Mouse (Mus musculus) neural tube, embryonic 12.5 days (tissue): ENCODE data around the gene Gtf2f2. TPM values are rescaled to one million over a fixed set of nuclear protein-coding genes. Genes with fewer than 3 reads are reported as not detected.

Experiments used
- ATAC-seq: fragments of 200-750 bp; cut with Nextera tagmentation; 2 replicates; pipeline ENCODE4 v1.8.0; 2017; ENCODE audit warnings: low read depth, mild to moderate bottlenecking, moderate TSS enrichment, moderate library complexity; ENCODE audit not compliant: low FRiP score
- H3K27ac ChIP-seq: fragments of 300-500 bp; sonication (generic); 2 replicates; pipeline ENCODE4 v1.5.1; 2016
- H3K27me3 ChIP-seq: fragments of 300-500 bp; sonication (generic); replicated peaks from 2 replicates; pipeline ENCODE4 v1.6.1; 2016; ENCODE audit warnings: mild to moderate bottlenecking
- H3K36me3 ChIP-seq: fragments of 300-500 bp; sonication (generic); 2 replicates; pipeline ENCODE4 v1.6.1; 2016; ENCODE audit warnings: mild to moderate bottlenecking
- H3K4me1 ChIP-seq: fragments of 300-500 bp; sonication (generic); 2 replicates; pipeline ENCODE4 v1.6.1; 2016
- H3K4me2 ChIP-seq: fragments of 300-500 bp; sonication (generic); replicated peaks from 2 replicates; pipeline ENCODE4 v1.6.1; 2016; ENCODE audit warnings: mild to moderate bottlenecking
- H3K4me3 ChIP-seq: fragments of 300-500 bp; sonication (generic); 2 replicates; pipeline ENCODE4 v1.5.1; 2016
- H3K9ac ChIP-seq: fragments of 300-500 bp; sonication (generic); 2 replicates; pipeline ENCODE4 v1.6.1; 2016; ENCODE audit warnings: mild to moderate bottlenecking
- H3K9me3 ChIP-seq: fragments of 300-500 bp; sonication (generic); 2 replicates; pipeline ENCODE4 v1.6.1; 2016; ENCODE audit warnings: mild to moderate bottlenecking
- WGBS: fragments of 180-500 bp; shearing (Covaris S2); methylation state at CpG from one replicate; pipeline ENCODE4 v1.1.7; 2016; 5-methylcytosine and 5-hydroxymethylcytosine counted together
- polyA plus RNA-seq: library from polyadenylated mRNA; unstranded; fragments of >200 nt; fragmentation: Nextera tagmentation; extraction: Ambion mirVana; gene quantifications from 2 replicates; pipeline ENCODE4 v1.2.1, GENCODE M21; 2016

Gtf2f2 gene
- polyA plus RNA-seq, 1 experiment from 2014 or later: 53.2 TPM

DNA sequence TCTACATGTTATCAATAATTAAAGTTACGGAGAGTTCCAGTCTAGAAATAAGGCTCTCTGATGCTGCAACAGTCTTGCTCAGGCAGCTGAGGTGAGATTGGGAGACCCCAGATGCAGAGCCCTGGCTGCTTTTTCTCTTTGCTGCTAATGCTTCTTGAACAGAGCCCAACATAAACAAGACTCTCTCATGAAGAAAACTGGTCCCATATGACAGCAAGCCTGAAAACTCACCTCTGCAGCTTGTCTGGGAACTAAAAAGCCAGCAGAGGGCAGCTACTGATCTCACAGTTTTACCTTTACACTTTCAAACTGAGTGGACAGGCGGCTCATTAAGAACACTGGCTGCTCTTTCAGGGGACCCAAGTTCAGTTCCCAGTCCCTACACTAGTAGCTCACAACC, 108.7 kb downstream of the Gtf2f2 start:
- H3K4me3 ChIP-seq: no peak overlapping the region
- no peak overlapping the region for H3K27ac ChIP-seq
- H3K27me3 ChIP-seq: no peaks in the 10 kb centered on the region
- no peak overlapping the region for H3K9ac ChIP-seq
- H3K4me1 ChIP-seq: no peaks in the 10 kb centered on the region
- no peaks in the 10 kb centered on the region for H3K9me3 ChIP-seq
- WGBS: 84% methylated on average over 2 of the region's 2 CpGs
- ATAC-seq: no peak
- H3K36me3 ChIP-seq: peaks cover 22% of the 10 kb centered on the region
- no peak overlapping the region for H3K4me2 ChIP-seq

DNA sequence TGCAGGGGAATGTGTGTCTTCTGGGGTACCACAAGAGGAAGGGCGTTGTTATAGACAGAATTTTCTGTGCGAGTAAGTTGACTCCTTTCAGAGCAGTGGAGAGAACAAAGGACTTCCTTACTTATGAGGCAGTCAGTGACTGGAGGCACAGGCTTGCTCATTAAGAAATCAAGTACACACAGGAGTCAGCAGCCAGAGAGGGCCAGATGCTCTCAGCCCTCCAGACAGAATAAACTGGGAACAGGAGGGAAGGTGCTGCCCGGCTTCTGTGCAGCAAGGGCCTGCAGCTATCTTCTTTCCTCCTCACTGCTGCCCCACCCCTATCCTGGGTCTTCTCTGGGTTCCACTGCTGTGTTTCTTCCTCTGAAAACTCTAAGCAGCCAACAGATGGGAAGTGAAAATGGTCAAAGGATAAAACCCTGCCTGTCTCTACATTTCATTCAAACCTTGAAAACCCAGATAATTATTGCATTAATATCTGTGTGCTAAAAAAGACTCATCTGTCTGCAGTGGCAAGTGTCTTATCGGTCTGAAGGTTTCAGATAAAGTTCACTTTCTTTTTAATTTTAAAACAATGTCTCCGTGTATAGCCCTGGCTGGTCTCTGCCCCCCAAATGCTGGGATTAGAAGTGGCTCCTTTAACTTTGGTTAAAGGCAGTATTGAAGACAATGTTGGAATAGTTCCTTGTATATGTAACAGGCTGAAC, 109.7 kb downstream of the Gtf2f2 start:
- ATAC-seq: peak; percentile 33; the same call in 1 of the 2 replicates
- no peaks in the 10 kb centered on the region for H3K9me3 ChIP-seq
- H3K27ac ChIP-seq: no peak overlapping the region
- peaks cover 23% of the 10 kb centered on the region for H3K36me3 ChIP-seq
- no peak overlapping the region for H3K9ac ChIP-seq
- H3K4me2 ChIP-seq: no peak overlapping the region
- no peak overlapping the region for H3K4me3 ChIP-seq
- no peaks in the 10 kb centered on the region for H3K4me1 ChIP-seq
- 57% methylated on average over 5 of the region's 5 CpGs for WGBS
- no peaks in the 10 kb centered on the region for H3K27me3 ChIP-seq

DNA sequence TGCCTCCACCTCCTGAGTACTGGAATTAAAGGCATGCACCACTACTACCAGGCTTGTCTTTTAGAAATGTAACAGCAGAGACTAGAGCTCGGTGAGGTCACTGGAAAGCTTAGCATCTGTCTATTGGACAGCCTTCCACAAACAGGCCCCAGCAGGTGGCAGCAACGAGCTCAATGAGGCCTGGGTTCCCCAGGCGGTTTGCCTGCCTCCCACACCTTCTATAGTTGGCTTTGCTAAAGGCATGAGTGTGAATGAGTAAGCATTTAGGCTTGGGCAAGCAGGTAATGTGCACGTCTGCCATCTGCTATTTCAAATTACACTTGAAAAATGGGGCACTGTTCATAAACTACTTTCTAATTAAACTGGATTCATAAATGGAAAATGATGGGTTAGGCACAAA, 111.1 kb downstream of the Gtf2f2 start:
- H3K4me1 ChIP-seq: no peaks in the 10 kb centered on the region
- H3K4me2 ChIP-seq: no peak overlapping the region
- no peak overlapping the region for H3K9ac ChIP-seq
- H3K27me3 ChIP-seq: no peaks in the 10 kb centered on the region
- ATAC-seq: 0 out of 2 replicates have a peak, but pooled peaks have one; percentile 48
- no peak overlapping the region for H3K27ac ChIP-seq
- H3K9me3 ChIP-seq: no peaks in the 10 kb centered on the region
- no peak overlapping the region for H3K4me3 ChIP-seq
- peaks cover 17% of the 10 kb centered on the region for H3K36me3 ChIP-seq
- 32% methylated on average over 4 of the region's 4 CpGs for WGBS

GRCm38 (mm10) chr14:75892118-75892517, 118.5 kb downstream of the Gtf2f2 start:
- no peak overlapping the region for H3K4me3 ChIP-seq
- no peak for ATAC-seq
- H3K36me3 ChIP-seq: peaks cover 14% of the 10 kb centered on the region
- no peaks in the 10 kb centered on the region for H3K4me1 ChIP-seq
- H3K4me2 ChIP-seq: no peak overlapping the region
- no peak overlapping the region for H3K9ac ChIP-seq
- H3K9me3 ChIP-seq: no peaks in the 10 kb centered on the region
- no peaks in the 10 kb centered on the region for H3K27me3 ChIP-seq
- H3K27ac ChIP-seq: no peak overlapping the region
- 92% methylated on average over 9 of the region's 9 CpGs for WGBS

DNA sequence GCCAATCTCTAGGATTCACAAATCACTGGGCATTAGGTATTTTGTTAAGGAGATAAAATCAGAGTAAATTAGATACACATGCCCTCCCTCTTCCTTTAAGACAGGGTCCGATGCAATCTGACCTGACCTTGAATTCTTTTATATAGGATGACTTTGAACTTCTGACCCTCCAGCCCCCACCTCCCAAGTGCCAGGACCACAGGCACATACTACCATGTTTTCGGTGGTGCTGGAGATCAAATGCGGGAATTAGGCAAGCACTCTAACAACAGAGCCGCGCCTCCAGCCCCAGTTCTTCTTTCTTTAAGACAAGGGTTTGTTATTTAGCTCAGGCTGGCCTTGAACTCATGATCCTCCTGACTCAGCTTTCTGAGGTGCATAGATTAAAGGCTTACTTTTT, 126.8 kb downstream of the Gtf2f2 start:
- Histone ChIP-seq H3K4me1 (peaks cover 8% of the 10 kb centered on the region; the same call in 1 of the 2 replicates), H3K9me3 (no peaks in the 10 kb centered on the region), H3K36me3 (no peaks in the 10 kb centered on the region), H3K27me3 (no peaks in the 10 kb centered on the region), H3K4me2 (no peak overlapping the region), H3K9ac (no peak overlapping the region), H3K27ac (no peak overlapping the region), H3K4me3 (no peak overlapping the region)
- ATAC-seq: no peak
- 85% methylated on average over 5 of the region's 5 CpGs for WGBS

DNA sequence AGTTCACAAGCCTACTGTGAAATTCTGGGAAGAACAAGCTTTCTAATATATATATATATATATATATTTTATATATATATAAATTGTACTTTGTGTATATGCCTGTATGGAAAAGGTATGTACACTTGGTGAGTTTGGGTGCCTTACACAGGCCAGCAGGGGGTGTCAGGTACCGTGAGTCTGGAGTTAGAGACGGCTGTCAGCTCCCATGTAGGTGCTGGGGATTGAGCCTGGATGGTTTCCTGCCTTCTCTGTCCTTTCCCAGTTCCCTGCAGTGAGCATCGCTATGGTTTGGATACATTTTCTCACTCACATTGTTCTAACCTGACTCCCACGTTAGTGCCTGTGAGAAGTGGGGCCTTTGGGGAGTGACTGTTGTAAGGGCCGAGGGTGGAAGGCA, 127.3 kb downstream of the Gtf2f2 start:
- Histone ChIP-seq H3K27ac (no peak overlapping the region), H3K36me3 (no peaks in the 10 kb centered on the region), H3K4me3 (no peak overlapping the region), H3K4me2 (no peak overlapping the region), H3K4me1 (peaks cover 12% of the 10 kb centered on the region), H3K27me3 (no peaks in the 10 kb centered on the region), H3K9ac (no peak overlapping the region), H3K9me3 (no peaks in the 10 kb centered on the region)
- ATAC-seq: no peak
- WGBS: 72% methylated on average over 5 of the region's 5 CpGs

GRCm38 (mm10) chr14:75881856-75882255, 128.8 kb downstream of the Gtf2f2 start:
- Histone ChIP-seq H3K9me3 (no peaks in the 10 kb centered on the region), H3K4me3 (no peak overlapping the region), H3K4me2 (no peak overlapping the region), H3K27ac (no peak overlapping the region), H3K4me1 (peaks cover 12% of the 10 kb centered on the region), H3K27me3 (no peaks in the 10 kb centered on the region), H3K9ac (no peak overlapping the region), H3K36me3 (no peaks in the 10 kb centered on the region)
- no peak for ATAC-seq
- WGBS: 44% methylated on average over 4 of the region's 4 CpGs

DNA sequence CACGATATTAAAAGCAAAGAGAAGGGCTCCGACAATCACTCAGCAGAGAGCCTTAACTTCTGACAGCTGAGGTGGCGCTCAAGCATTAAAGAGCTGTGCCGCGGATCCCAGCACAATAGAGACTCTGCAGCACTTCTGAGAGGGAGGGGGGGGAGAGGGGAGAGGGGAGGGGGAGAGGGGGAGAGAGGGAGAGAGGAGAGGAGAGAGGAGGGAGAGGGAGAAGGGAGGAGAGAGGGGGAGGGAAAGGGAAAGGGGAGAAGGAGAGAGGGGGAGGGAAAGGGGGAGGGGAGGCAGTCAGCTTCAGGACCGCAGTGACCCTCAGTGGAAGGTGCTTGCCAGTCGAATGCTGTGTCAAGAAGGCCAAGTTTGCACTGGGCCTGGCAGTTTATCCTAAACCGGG, 131.7 kb downstream of the Gtf2f2 start:
- no peak overlapping the region for H3K9ac ChIP-seq
- H3K4me1 ChIP-seq: peaks cover 15% of the 10 kb centered on the region
- H3K27me3 ChIP-seq: no peaks in the 10 kb centered on the region
- ATAC-seq: no peak
- H3K4me2 ChIP-seq: peak overlapping the region; percentile 25; the same call in 1 of the 2 replicates
- H3K27ac ChIP-seq: no peak overlapping the region
- whole genome bisulfite sequencing: 16% methylated on average over 8 of the region's 8 CpGs
- H3K9me3 ChIP-seq: no peaks in the 10 kb centered on the region
- no peak overlapping the region for H3K4me3 ChIP-seq
- no peaks in the 10 kb centered on the region for H3K36me3 ChIP-seq

DNA sequence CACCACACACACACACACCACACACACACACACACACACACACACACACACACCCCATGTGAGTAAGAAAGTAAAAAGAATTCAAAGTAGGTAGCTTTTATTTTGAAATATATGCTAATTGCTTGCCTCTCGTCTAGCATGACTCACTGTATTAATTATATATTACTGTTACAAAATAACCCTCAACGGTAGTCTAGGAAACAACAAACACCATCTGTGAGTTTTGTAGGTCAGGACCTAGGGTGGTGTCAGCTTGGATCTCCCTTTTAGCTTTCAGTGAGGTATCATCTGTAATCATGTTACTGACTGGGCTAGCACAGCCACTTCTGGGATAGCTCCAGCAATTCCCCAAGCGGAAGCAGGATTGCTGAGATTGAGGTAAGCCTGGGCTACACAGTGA, 133.4 kb downstream of the Gtf2f2 start:
- 70% methylated on average over 3 of the region's 3 CpGs for WGBS
- Histone ChIP-seq H3K27ac (no peak overlapping the region), H3K4me3 (no peak overlapping the region), H3K4me2 (no peak overlapping the region), H3K4me1 (peaks cover 12% of the 10 kb centered on the region), H3K9ac (no peak overlapping the region), H3K27me3 (no peaks in the 10 kb centered on the region), H3K36me3 (no peaks in the 10 kb centered on the region), H3K9me3 (no peaks in the 10 kb centered on the region)
- ATAC-seq: no peak

DNA sequence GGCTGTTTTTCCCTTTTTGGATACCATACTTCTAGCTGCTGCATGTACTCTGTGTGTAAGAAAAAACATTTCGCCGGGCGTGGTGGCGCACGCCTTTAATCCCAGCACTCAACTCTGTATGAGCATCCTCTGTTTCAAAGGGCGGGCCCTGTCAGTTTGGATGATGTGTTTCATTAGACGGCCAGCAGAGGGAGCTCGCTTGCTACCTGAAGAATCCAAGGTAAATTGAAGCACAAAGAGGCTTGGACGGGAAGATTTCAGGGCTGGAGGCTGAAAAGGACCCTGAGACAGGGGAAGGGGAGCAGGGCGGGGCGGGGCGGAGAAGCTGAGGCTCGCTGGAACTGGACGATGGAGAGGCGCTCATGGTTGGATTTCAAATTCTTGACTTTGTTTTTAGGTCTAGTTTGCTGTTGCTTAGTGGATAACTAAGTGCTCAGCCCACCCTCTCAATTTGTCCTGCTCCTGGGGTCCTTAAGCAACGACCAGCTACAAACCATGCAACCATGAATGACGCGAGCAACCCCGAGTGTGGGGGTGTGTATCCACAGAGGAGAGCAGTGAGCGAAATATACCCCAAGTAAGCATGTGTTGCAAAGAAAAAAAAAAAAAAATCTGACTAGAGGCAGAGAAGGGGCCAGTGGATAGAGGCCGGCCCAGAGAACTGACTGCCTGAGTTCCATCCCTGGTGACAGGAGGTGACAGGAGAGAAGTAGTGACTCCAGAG, 134.2 kb downstream of the Gtf2f2 start:
- Histone ChIP-seq H3K9ac (0 out of 2 replicates have a peak overlapping the region, but pooled peaks have one; percentile 23), H3K4me3 (no peak overlapping the region), H3K27me3 (no peaks in the 10 kb centered on the region), H3K27ac (no peak overlapping the region), H3K4me2 (peak overlapping the region; percentile 47), H3K9me3 (no peaks in the 10 kb centered on the region), H3K4me1 (peaks cover 7% of the 10 kb centered on the region), H3K36me3 (no peaks in the 10 kb centered on the region)
- peak; percentile 57 for ATAC-seq
- WGBS: 17% methylated on average over 21 of the region's 21 CpGs

DNA sequence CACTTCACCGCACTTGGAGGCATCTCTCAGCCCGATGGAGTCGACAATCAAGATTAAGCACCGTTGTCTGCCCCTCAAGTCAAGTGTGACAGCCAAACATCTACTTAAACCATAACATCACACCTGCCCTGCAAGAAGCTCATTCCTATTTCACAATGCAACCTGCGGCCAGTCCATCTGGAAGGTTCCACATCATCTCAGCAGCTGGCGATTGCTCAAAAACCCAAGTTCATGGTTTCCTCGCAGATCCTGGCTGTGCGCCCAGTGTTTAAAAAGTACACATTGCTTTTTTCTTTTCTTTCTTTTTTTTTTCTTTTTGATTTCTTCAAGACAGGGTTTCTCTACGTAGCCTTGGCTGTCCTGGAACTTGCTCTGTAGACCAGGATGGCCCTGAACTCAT, 137.1 kb downstream of the Gtf2f2 start:
- 91% methylated on average over 9 of the region's 9 CpGs for WGBS
- Histone ChIP-seq H3K27me3 (no peaks in the 10 kb centered on the region), H3K36me3 (no peaks in the 10 kb centered on the region), H3K4me2 (no peak overlapping the region), H3K9ac (no peak overlapping the region), H3K4me3 (no peak overlapping the region), H3K9me3 (no peaks in the 10 kb centered on the region), H3K27ac (no peak overlapping the region), H3K4me1 (0 out of 2 replicates have a peak, but pooled peaks cover 6% of the 10 kb centered on the region)
- ATAC-seq: no peak

DNA sequence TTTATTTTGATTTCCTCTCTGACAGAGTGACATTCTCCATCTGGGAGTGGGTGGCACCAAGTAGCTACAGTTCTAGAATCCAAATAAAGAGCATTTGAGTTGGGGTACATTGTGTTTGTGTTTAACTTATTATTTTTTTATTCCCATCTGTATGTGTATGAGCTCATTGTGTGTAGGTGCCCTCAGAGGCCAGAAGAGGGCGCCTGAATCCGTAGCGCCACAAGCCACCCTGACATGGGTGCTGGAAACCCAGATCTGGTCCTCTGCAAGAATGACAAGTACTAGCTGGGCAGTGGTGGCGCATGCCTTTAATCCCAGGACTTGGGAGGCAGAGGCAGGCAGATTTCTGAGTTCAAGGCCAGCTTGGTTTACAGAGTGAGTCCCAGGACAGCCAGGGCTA, 138.9 kb downstream of the Gtf2f2 start:
- 0 out of 2 replicates have a peak, but pooled peaks cover 5% of the 10 kb centered on the region for H3K4me1 ChIP-seq
- no peak overlapping the region for H3K4me2 ChIP-seq
- no peak overlapping the region for H3K27ac ChIP-seq
- H3K27me3 ChIP-seq: no peaks in the 10 kb centered on the region
- ATAC-seq: no peak
- H3K4me3 ChIP-seq: no peak overlapping the region
- H3K9ac ChIP-seq: no peak overlapping the region
- 88% methylated on average over 4 of the region's 4 CpGs for WGBS
- H3K9me3 ChIP-seq: no peaks in the 10 kb centered on the region
- no peaks in the 10 kb centered on the region for H3K36me3 ChIP-seq
